Mouse (Mus musculus): ENCODE results near the gene Ccdc141.

- TF ChIP-seq CTCF (IDR thresholded peaks at IDR 0.05; ENCODE audit: low read depth) (no peak), EP300 (IDR thresholded peaks at IDR 0.05; ENCODE audit: low read depth) (no peak)
Measured at GRCm38 (mm10) chr2:77182996-77183380, 12.6 kb upstream of the Ccdc141 start.

Data from liver, postnatal 0 days (tissue).